Mouse (Mus musculus): Measurements from ENCODE around the gene Erp44.

Gene Erp44

DNA sequence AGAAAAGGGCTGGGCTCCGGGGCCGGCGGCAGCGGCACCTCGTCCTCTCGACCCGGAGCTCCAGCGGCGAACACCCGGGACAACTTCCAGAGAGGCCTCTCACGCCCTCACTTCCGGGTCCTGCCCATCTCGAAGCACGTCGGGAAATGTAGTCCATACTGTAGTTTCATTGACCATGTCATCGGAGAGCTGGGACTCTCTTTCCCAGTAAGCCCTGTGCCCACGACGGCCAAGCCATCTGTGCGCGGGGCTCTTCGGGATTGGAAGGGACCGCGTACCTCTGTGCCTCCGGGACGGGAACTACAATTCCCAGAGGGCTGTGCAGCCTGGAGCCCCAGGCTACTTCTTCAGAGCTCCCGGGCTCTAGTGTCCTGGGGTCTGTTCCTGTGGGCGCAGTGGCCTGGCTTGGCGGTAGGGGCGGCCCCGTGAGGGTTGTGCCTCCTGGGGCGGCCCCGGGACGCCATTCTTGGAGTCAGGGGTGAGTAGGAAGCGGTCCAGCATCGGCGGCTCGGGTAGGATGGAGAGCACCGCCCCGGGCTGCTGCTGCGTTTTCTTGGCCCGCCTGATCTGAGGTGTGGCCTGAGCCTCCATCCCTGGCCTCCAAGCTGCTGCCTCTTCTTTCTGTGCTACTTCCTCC lies at the start of gene Erp44, which contains the start of gene Invs:
Gene Erp44 (minus strand): TSS at position 61 of the 637 bp plus-strand sequence.
Gene Invs (plus strand): TSS at position 263 of the 637 bp plus-strand sequence.
- peak; percentile 99 for DNase-seq

DNA sequence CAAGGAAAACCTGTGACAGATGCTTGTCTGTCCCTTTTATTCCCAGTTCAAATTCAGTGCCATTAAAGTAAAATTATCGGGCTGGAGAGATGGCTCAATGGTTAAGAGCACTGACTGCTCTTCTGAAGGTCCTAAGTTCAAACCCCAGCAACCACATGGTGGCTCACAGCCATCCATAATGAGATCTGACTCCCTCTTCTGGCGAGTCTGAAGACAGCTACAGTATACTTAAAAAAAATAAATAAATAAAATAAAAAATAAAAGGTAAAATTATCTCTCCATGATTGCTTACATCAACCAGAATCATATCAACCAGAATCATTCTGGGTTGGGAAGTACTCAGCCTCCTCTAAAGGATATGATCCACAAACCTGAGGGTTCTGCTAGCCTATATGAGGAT lies 48.7 kb upstream of the Erp44 start:
- DNase-seq: no peak

DNA sequence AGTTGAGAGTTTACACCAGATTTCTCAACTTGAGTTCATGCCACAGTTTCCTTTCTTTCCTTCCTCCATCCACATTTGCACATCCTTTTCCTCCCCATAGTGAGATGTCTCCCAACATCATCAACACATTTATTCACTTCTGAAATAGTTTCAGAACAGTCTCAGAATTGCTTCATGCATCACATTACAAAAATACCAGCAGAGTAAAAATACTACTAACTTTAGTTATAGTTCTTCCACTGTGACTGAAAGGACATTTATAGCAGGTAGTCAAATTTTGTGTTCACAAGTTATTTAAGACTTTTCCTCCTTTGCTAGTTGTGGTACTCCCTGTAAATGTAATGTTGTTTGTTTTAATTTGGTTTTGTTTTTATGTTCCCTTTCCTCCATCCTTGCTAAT lies 47.8 kb upstream of the Erp44 start:
- no peak for DNase-seq

DNA sequence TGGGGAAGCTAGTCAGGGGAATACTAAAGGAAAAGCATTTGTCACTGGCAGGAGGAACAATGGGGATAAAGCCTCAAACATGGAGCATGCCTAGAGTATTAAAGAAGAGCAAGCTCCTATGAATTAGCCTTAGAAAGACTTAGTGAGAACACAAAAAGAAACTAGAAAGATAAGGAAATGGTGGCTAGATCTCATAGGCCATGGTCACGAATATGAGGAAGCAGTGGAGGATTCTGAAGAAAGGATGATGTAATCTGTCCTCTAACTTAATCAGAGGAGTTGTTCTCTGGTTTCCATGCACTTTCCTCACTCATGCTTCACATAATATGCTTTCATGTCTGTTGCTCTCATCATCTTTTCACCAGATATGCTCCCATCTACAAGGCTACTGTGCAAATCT lies 42.7 kb upstream of the Erp44 start:
- DNase-seq: no peak

DNA sequence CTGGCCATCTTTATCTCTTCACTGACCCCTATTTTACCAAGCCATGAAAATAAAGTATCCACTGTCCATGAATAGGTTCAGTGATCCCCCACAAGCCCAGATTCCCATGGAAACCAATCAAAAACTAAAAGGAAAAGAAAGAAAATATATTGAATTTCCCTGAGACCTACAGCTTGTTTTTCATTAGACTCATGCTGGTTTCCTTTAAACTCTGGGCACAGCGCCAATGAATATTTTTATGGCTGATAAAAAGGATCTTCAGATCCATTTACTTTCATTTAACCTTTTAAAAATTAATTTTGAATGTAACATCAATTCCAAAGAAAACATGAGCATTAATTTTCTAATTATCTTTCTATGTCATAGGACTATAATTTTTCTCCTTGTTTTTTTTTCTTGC lies 41.9 kb upstream of the Erp44 start:
- DNase-seq: no peak

DNA sequence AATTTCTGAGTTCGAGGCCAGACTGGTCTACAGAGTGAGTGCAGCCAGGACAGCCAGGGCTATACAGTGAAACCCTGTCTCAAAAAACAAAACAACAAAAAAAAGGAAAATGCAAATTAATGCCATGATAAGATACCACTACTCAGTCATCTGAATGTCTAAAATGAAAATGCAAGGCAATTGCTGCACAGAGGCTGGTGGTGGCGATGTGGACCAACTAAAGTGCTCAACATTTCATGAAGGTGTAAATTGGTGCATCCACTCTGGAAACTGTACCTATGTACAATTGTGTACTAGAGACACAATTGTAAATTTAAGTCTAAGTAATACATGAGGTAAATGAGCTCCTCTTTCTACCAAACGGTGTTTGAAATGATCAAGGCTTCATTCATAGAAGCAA lies 36.7 kb upstream of the Erp44 start:
- no peak for DNase-seq

DNA sequence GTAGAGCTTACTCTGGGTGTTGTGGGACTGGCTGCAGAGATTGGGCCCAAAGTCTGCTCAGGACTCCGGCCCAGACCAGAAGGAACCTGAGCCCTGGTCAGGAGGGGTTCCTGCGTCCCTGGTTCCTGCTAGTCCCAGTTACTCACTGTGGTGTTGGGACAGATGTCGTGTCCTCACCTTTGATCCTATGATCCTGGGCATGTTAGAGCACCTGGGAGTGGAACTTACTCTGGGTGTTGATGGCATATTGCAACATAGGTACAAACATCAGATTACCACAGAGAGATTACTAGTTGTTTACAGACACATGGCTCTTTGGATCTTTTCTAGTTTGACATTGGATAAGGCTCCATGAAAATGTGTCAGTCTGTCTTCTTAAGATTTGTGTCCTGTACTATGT lies 35.5 kb upstream of the Erp44 start:
- no peak for DNase-seq

DNA sequence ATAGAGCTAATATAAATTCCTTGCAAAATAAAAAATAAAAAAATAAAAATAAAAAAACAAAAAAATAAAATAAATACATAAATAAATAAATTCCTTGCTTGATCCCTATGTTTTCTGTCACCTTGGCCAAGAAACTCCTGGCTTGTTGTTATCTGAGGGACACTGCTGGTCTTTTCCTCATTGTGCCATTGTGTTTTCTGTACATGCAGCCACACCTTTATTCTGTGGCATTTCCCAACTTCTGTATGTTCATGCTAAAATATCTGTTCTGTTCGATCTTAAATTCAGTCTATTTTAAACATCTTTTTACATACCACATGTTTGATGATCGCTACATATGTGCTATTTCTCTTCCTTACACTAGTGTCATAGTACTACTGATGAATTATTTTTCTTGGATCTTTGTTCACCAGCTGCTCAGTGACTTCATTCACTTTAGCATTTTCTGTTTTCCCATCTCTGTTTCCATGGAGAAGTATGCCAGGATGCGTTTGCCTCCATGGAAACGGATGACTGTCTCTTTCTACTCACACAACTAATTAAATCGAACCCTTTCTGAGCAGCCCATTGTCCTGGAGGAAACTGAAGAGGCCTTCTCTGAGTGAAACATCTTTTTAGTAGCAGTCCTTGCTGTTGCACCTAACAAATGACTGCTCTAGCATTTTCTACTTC lies 7.9 kb upstream of the Erp44 start:
- DNase-seq: peak; percentile 93

DNA sequence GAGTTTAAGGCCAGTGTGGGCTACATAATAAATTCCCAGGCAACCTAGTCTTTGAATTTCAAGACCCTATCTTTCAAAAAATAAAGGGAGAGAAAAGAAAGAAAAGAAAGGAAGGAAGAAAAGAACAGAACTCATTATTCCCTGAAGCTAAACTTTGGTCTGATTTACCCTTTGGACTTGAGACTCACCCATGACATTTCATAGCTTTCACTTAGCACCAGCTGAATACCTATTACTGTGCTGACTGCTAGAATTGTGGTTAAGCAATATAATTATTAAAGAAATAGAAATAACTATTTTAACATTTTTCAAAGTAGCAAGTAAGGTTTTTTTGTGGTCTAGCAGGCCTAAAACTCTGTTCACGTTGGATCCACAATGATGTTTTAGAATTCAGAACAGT lies 1.8 kb upstream of the Erp44 start:
- no peak for DNase-seq

DNA sequence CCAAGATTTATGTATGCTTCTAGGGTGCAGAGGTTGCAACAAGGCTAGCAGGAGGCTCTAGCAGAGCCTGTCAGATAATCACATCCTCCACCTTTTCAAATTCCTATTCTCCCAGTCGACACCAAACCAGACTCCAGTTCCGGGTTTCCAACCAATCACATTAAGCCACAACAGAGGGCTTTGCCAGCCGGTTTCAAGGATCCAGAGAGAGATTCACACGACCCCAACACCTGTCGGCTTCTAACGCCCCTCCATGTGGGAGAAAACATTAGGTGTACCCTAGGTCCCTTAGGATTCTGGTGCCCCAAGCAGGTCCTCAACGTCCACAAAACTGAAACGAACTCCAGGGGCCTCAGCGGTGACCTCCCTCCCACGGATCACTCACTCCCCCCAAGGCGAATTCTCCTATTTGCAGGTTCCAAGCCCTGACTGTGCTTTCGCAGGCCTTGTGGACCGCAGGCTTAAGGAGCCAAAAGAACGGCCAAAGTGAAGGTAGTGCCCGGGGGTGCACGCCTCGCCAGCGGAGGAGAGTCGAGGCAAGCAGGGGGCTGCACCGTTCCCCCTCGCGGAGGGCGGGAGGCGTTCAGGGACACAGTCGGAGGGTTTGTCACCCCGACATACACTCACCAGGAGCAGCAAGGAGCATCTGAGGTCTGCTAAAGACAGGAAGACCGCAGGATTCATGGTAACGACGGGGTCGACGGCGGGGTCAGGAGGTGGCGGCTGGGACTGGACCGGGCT lies 431 bp downstream of the Erp44 start:
- DNase-seq: peak; percentile 53

DNA sequence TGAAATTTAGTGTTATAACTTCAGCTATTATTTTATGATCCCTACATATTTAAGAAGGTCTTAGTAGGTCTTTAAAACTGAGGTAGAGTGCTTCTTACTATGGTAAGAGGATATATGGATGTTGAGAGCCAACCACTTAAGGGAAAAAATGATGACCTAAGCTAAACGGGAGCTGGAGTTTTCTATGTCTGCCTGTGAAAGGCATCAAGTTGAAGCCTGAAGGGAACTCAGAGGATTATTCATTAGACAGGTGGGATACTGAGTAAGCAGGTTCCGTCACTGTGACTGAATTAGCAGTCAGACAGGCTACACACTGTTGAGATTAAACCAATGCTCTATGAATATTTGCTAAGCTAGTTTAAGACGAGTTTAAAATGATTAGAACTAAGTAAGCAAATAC lies 2.3 kb downstream of the Erp44 start:
- no peak for DNase-seq

DNA sequence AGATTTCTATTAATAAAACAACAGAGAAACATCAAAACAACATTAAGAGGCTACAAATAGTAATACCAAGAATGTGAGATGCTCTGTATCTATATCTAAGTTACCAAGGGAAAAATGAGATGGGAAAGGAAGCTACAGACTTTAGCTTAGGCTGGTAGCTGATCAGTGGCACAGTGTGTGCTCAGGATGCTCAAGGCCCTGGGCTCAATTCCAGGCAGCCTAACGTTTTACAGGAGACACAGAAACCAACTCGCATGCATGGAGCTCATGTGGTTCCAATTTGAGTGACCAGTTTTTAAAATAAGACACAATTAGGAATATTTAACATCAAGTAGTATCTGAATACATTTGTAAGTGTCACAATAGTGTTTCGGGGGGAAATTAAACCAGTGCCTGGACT lies 3.6 kb downstream of the Erp44 start:
- no peak for DNase-seq

DNA sequence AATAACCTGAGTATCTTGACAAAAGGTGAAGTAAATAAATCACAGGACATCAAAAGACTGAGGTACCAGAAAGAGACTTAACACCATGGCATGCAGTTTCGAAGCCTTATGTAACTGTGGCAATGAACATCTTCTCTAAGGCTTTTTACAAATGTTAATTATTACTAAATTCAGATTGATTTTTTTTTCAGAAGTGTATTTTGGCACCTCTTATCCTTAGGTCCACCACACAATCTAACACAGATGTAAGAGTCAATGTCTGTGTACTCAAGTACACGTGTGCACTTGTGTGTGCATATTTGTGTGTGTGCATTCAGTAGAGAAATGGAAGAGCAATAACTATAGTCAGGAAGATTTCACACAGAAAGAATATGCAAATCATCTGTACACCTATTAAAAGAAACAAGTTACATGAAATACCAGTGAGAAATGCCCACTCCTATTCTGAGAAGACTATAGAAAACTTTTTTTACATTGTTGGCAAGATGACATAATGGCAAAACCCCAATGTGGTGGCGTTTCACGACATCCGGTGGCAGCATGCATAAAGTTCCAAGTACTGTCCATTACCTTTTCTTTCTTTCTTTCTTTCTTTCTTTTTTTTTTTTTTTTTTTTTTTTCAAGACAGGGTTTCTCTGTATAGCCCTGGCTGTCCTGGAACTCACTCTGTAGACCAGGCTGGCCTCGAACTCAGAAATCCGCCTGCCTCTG lies 6.1 kb downstream of the Erp44 start:
- DNase-seq: no peak

DNA sequence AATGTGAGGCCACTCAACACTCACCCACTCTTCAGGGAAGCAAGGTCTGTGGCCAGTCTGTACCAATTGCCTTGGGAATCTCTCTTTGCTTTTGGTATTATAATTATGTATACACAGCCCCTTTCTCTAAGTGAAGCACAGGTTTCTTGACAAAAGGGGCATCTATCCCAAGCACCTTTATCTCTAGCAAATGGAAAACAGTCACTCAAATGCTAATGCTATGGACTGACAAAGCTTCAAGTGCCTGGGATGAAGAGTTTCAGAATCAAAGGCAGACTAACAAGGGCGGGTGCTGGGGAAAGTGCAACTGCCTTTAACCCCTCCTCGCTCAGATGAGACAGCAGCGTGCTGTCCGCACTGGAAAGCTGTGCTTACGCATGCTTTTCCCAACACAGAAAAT lies 7.5 kb downstream of the Erp44 start:
- DNase-seq: no peak

DNA sequence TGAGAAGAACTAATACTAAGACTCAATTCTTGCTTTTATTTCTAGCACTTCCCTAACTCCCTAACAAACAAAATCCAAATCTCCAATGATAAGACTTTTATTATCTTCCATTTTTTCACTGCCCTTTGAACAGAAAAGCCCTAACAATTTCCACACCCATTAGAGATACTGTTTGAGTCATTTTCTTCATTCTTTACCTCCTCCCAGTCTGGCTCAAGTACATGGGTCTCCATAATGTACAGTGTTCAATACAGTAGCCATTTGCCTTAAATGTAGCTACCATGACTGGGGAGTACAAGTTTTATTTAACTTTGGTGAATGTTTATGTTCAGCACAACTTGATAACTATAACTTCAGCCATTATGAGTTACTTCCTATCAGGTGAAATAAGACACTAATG lies 8.8 kb downstream of the Erp44 start:
- DNase-seq: no peak

DNA sequence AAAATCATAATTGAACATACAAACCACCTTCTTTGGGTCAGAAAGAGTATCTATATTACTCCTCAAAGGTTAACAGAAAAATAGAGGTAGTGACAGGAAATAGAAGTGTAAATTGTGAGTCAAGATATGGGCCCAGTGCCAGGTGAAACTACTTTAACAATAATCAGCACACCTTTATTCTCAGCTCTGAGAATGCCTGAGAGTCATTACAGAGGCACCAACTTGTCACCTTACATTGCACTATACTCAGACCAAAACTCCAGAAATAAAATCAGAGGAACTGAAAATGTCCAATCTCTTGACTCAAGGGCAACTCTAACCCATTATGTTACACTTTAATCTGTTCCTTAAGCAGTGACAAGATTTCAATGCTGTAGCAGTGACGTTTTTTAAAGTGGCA lies 11.2 kb downstream of the Erp44 start:
- no peak for DNase-seq

DNA sequence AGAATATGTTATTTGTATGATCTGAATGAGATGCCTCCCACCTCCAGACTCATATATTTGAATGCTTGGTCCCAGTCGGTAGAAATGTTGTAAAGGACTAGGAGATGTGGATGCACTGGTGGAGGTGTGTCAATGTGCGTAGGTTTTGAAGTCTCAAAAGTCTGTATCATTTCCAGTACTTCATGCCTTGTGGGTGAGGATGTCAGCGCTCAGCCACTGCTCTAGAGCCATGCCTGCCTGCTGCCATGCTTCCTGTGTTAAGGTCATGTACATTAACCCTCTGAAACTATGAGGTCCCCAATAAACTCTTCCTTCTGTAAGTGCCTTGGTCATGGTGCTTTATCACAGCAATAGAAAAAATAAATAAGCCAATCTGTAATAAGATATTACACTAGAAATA lies 11.7 kb downstream of the Erp44 start:
- no peak for DNase-seq

DNA sequence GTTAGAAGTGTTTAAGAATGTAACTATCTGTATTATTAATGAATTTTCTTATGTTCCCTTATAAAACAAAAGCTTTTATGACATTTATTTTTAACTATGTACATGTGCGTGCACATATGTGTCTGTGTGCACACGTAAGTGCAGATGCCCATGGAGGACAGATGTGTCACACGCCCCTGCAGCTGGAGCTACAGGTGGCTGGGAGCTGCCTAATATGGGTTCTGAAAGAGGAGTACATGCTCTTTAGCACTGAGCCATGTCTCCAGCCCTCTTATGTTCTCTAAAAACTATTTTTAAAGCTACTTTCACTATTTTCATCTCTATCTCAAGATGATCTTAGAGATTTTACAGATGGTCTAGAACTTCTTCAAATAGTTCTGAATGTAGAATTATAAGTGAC lies 21.3 kb downstream of the Erp44 start:
- no peak for DNase-seq

DNA sequence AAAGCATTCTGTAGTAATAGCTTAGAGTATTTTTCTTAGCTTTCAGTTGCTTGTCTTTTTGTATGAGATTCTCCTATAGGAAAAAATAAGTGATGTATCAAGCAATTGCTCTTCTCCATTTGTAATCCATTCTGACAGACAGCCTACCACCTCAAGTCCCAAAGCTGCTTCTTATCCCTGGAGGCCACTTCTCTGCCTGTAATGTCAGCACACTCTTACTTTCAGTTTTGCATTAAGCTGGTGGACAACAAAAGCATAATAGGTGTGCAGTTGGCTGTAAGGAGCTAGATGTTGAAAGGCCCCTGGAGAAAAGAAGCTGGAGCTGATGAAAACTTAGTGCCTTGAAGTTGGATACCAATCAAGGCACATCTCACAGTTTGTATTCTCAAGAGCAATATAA lies 26.1 kb downstream of the Erp44 start:
- DNase-seq: peak; percentile 54

DNA sequence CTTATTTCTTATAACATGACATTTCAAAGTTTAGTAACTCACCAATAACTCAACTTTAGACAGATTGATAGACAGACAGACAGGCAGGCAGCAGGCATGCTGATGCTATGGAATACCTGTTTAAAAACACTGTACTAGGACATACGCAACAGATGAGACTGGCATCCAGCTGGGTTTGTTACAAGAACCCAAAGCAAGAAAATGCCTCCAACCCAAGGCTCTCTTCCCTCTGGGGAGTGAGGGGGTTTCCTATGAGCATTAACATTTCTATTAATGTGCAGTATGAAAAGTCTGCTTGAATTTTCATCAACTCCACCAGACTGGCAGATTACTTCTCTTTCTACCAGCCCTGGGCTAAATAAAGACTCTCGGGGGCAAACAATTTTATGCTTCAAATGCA lies 35.1 kb downstream of the Erp44 start:
- peak; percentile 24 for DNase-seq

DNA sequence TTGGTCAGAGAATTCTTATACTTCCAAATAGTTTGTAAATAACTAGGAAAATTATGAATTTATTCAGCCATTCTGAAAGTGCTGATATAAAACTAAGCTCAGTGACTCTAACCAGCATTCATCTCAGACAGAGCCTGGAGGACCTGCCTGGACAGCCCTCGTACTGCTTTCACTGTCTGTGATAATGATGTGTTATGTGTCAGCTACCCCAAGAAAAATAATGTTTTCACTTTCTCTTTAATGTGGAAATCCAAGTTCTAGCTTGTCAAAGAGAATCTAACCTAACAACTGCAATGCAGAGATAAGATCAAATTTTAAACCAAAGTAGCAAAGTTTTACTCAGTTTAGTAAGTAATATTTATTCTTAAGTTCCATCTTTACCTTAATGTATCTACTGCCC lies 35.6 kb downstream of the Erp44 start:
- DNase-seq: no peak

DNA sequence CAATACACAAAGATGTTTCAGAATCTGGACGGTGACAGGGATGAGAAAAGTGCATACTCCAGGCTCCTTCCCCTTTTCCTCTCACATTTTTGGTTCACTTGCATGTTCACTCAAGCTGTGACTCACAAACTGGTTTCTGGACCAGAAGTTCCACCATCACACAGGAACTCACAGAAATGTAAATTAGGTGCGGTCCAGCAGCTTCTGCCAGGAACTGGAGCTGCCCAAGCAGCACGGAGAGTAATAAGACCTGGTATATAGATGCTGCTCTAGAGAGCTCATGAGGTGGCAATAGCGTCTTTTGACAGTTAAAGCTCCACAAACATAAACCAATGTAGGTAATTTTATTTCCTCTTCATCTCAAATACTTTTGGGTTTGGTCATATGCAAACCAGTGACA lies 36.9 kb downstream of the Erp44 start:
- no peak for DNase-seq

DNA sequence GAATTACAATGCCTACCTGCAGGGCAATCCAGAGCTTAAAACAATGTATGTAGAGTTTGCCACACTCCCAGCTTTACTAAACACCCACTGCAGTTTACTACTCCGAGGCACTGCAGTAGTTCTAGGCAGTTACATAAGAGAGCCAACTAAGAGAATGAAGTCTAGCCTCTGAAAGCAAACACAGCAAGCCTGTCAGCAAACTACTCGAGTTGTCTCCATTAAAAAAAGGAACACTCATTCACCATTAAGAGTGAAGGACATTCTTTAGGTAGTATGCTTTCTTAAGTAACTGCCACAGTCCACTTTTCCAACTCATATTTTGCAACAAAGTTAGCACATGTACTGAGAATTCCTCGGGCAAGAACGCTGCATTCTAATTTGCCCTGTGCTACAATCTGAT lies 40.3 kb downstream of the Erp44 start:
- DNase-seq: no peak

DNA sequence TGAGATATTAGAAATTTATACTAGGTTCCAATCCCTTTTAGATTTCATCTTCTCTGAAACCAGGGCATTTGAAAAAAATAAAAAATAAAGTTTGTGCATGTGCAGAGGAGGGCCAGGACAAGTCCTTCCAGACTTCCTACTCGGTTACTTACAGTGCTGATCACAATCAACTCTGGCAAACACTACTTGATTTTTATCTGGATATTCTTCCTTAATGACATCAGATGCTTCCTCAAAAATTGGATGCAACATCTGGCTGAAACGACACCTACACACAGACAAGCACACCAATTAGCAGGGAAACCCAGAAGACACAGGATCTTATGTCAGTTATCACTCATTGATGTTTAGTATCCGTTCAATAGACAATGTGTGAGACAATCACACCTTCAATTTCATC lies 42.6 kb downstream of the Erp44 start:
- no peak for DNase-seq

Measured in retina, postnatal 1 day (tissue).